Mouse (Mus musculus) C2C12 (cell line): ENCODE measurements around the gene Tspan9.
A peak's percentile ranks its signal among the peaks of the same experiment; 100 is the strongest.

Source experiments
- MAX ChIP-seq: IDR thresholded peaks from one replicate; pipeline ENCODE4 v1.6.1; 2011; ENCODE audit warnings: mild to moderate bottlenecking, control low read depth
- MYOD1 ChIP-seq: IDR thresholded peaks from one replicate; pipeline ENCODE4 v1.6.1; 2011; ENCODE audit warnings: low read depth; ENCODE audit not compliant: control insufficient read depth, insufficient read length
- USF1 ChIP-seq: IDR thresholded peaks from one replicate; pipeline ENCODE4 v1.6.1; 2011; ENCODE audit warnings: low read depth, mild to moderate bottlenecking, control low read depth, moderate library complexity

- TF ChIP-seq MYOD1 (no peak), USF1 (no peak), MAX (peak; percentile 83)
Observed at GRCm38 (mm10) chr6:127991509-127992176, 151.8 kb downstream of the Tspan9 start.
